Comparison of ENCODE assay signal across 8 mouse cellular contexts in genomic region chr4:58253410-58253809, GRCm38 (mm10). TPM values are rescaled to one million over a fixed set of nuclear protein-coding genes. Genes with fewer than 3 reads are reported as not detected.
DNase-seq lines count a peak whose midpoint lies in the region; ATAC-seq and TF ChIP-seq lines count a peak whose summit lies in the region.

No protein-coding gene starts in this region.

- no peaks in the 10 kb centered on the region for H3K4me1 ChIP-seq in heart, postnatal 0 days (ENCODE audit: control insufficient read depth, insufficient read depth)
- H3K4me1 ChIP-seq in hindbrain, postnatal 0 days (ENCODE audit: insufficient read depth, low read length) = no peaks in the 10 kb centered on the region

- H3K27ac ChIP-seq in heart, postnatal 0 days (ENCODE audit: low read depth) = no peak overlapping the region
- H3K27ac ChIP-seq in hindbrain, postnatal 0 days = no peak overlapping the region

- no peak overlapping the region for H3K4me2 ChIP-seq in heart, postnatal 0 days (ENCODE audit: low read depth, low read length)
- no peak overlapping the region for H3K4me2 ChIP-seq in hindbrain, postnatal 0 days (ENCODE audit: low read depth, low read length)
- peak overlapping the region; percentile 30 for H3K4me2 ChIP-seq in myocyte (ENCODE audit: low read depth)

- DNase-seq in heart, postnatal 0 days (ENCODE audit: low spot score) = peak; percentile 63
- no peak for DNase-seq in heart, adult 11 months
- peak; percentile 69 for DNase-seq in testis, postnatal 10 days (ENCODE audit: low spot score)
- DNase-seq in testis, postnatal 14 days (ENCODE audit: low spot score) = no peak
- DNase-seq in cerebellum, adult 18-20 months = peak; percentile 61 to 67
- peak; percentile 90 for DNase-seq in hindbrain, postnatal 0 days (ENCODE audit: low spot score)
- DNase-seq in MN1 (ENCODE audit: low spot score) = no peak

- TF ChIP-seq POLR2A in myocyte (IDR thresholded peaks at IDR 0.05; ENCODE audit: insufficient read length, low read depth) = no peak

- H3K27me3 ChIP-seq in heart, postnatal 0 days (ENCODE audit: control insufficient read depth, insufficient read depth, low read length) = no peaks in the 10 kb centered on the region
- H3K27me3 ChIP-seq in hindbrain, postnatal 0 days (ENCODE audit: insufficient read depth, low read length) = no peaks in the 10 kb centered on the region
- no peaks in the 10 kb centered on the region for H3K27me3 ChIP-seq in myocyte (ENCODE audit: control insufficient read depth, insufficient read depth, insufficient read length)

- 22% methylated on average over 5 of the region's 5 CpGs for WGBS in heart, postnatal 0 days
- 31% methylated on average over 5 of the region's 5 CpGs for WGBS in hindbrain, postnatal 0 days

- peak; percentile 74 for TF ChIP-seq CTCF in heart, postnatal 0 days (IDR thresholded peaks at IDR 0.05; ENCODE audit: low read depth)
- TF ChIP-seq CTCF in hindbrain, postnatal 0 days (IDR thresholded peaks at IDR 0.05; ENCODE audit: low read depth) = peak; percentile 79

- ATAC-seq in heart, postnatal 0 days (ENCODE audit: insufficient read depth, low read depth) = no peak
- no peak for ATAC-seq in hindbrain, postnatal 0 days

- H3K36me3 ChIP-seq in heart, postnatal 0 days (replicated peaks; ENCODE audit: control insufficient read depth, insufficient read depth, low read length) = no peaks in the 10 kb centered on the region
- no peaks in the 10 kb centered on the region for H3K36me3 ChIP-seq in hindbrain, postnatal 0 days (ENCODE audit: insufficient read depth, low read length)
- no peaks in the 10 kb centered on the region for H3K36me3 ChIP-seq in myocyte (ENCODE audit: control insufficient read depth, insufficient read depth)

- no peaks in the 10 kb centered on the region for H3K79me2 ChIP-seq in myocyte (ENCODE audit: control insufficient read depth, insufficient read depth)

- no peak overlapping the region for H3K4me3 ChIP-seq in heart, postnatal 0 days (ENCODE audit: low read depth, low read length)
- H3K4me3 ChIP-seq in hindbrain, postnatal 0 days (ENCODE audit: low read length) = no peak overlapping the region
- no peak overlapping the region for H3K4me3 ChIP-seq in myocyte

- TF ChIP-seq EP300 in heart, postnatal 0 days (IDR thresholded peaks at IDR 0.05; ENCODE audit: low read depth) = no peak

- H3K9ac ChIP-seq in heart, postnatal 0 days (replicated peaks; ENCODE audit: low read depth, low read length) = no peak overlapping the region
- H3K9ac ChIP-seq in hindbrain, postnatal 0 days (replicated peaks; ENCODE audit: low read length) = no peak overlapping the region

- no peaks in the 10 kb centered on the region for H3K9me3 ChIP-seq in heart, postnatal 0 days (replicated peaks; ENCODE audit: control insufficient read depth, low read length)
- H3K9me3 ChIP-seq in hindbrain, postnatal 0 days (ENCODE audit: low read length) = no peaks in the 10 kb centered on the region

- H3ac ChIP-seq in myocyte (ENCODE audit: control insufficient read depth, insufficient read length) = no peak overlapping the region

TF ChIP-seq in myocyte, 11 proteins besides CTCF, POLR2A, EP300 and RAD21:
- TF ChIP-seq MAX (IDR thresholded peaks at IDR 0.05; ENCODE audit: low read depth) (no peak), USF1 (IDR thresholded peaks at IDR 0.05; ENCODE audit: low read depth) (no peak), REST (IDR thresholded peaks at IDR 0.05; ENCODE audit: insufficient read depth, insufficient read length) (no peak), TCF12 (IDR thresholded peaks at IDR 0.05; ENCODE audit: insufficient read depth, poor library complexity, severe bottlenecking) (no peak), CEBPB (IDR thresholded peaks at IDR 0.05; ENCODE audit: insufficient read depth, poor library complexity, severe bottlenecking) (no peak)

RNA-seq across cellular contexts. Expression of gene Musk, which starts 32.4 kb away (rescaled TPM):
- total RNA-seq in heart, postnatal 0 days (2014; rRNA removed; ENCODE audit: low replicate concordance) = 0.15 TPM in 1 of 2 replicates, not detected in the other
- polyA plus RNA-seq in heart, postnatal 0 days (2015; fragmentation: Nextera tagmentation; extraction: Ambion mirVana) = not detected in 2 replicates
- total RNA-seq in hindbrain, postnatal 0 days (2014; rRNA removed) = 0.05 and 0.07 TPM in 2 replicates
- 0.21 and 0.24 TPM in 2 replicates for polyA plus RNA-seq in hindbrain, postnatal 0 days (2015; fragmentation: Nextera tagmentation; extraction: Ambion mirVana)
- 17.5 TPM for polyA plus RNA-seq in myocyte (2012; fragmentation: generic; extraction: Trizol)

RNA-seq across cellular contexts. Expression of gene Svep1, which starts 46.8 kb away (rescaled TPM):
- 5.1 and 6.4 TPM in 2 replicates for total RNA-seq in heart, postnatal 0 days (2014; rRNA removed; ENCODE audit: low replicate concordance)
- polyA plus RNA-seq in heart, postnatal 0 days (2015; fragmentation: Nextera tagmentation; extraction: Ambion mirVana) = 0.52 and 0.86 TPM in 2 replicates
- 8.4 and 10.4 TPM in 2 replicates for total RNA-seq in hindbrain, postnatal 0 days (2014; rRNA removed)
- polyA plus RNA-seq in hindbrain, postnatal 0 days (2015; fragmentation: Nextera tagmentation; extraction: Ambion mirVana) = 2.1 and 2.2 TPM in 2 replicates
- polyA plus RNA-seq in myocyte (2012; fragmentation: generic; extraction: Trizol) = 0.08 TPM

Comparison
In these comparisons a context has a peak if more than half of its experiments do, and no peak if none do; other contexts are left out.
1. DNase-seq: peak in heart, postnatal 0 days (single experiment), testis, postnatal 10 days (single experiment), cerebellum, adult 18-20 months (2 of 2) and hindbrain, postnatal 0 days (single experiment); none in heart, adult 11 months (single experiment), testis, postnatal 14 days (single experiment) and MN1 (single experiment).
2. RNA of gene Musk, which starts 32.4 kb away (polyA plus RNA-seq): 17.5 TPM in myocyte (single experiment); 0.21 to 0.24 TPM in hindbrain, postnatal 0 days and not detected in heart, postnatal 0 days; every median in the first group is over 10 times any median in the second.